Mouse (Mus musculus) heart, embryonic 14.5 days (tissue): ENCODE measurements around the gene Parvb. TPM values are rescaled to one million over a fixed set of nuclear protein-coding genes. Genes with fewer than 3 reads are reported as not detected.

Source experiments
- ATAC-seq: fragments of 200-750 bp; cut with Nextera tagmentation; 2 replicates; pipeline ENCODE4 v1.8.0; 2017; ENCODE audit warnings: low read depth, moderate TSS enrichment; ENCODE audit not compliant: insufficient number of reproducible peaks, insufficient read depth, low FRiP score
- H3K27ac ChIP-seq, 2 experiments: fragments of 200-500 bp in 1 of 2; fragments of 300-500 bp in 1 of 2; sonication (generic) in 1 of 2; replicated peaks in 1 of 2; 2 replicates each; pipeline ENCODE4 v1.5.1; 2012 to 2014; ENCODE audit warnings: low read depth in 2 of 2, low read length in 2 of 2, control low read depth in 1 of 2, mild to moderate bottlenecking in 1 of 2, mixed read lengths in 1 of 2; ENCODE audit not compliant: control insufficient read depth in 1 of 2, insufficient read depth in 1 of 2
- H3K27me3 ChIP-seq: fragments of 300-500 bp; sonication (generic); 2 replicates; pipeline ENCODE4 v1.6.1; 2014; ENCODE audit warnings: mild to moderate bottlenecking, low read length, control low read depth; ENCODE audit not compliant: control insufficient read depth, insufficient read depth
- H3K36me3 ChIP-seq: fragments of 300-500 bp; sonication (generic); 2 replicates; pipeline ENCODE4 v1.6.1; 2014; ENCODE audit warnings: mild to moderate bottlenecking, control low read depth, low read length, mixed read lengths; ENCODE audit not compliant: control insufficient read depth, insufficient read depth
- H3K4me1 ChIP-seq, 2 experiments: fragments of 200-500 bp in 1 of 2; fragments of 300-500 bp in 1 of 2; sonication (generic) in 1 of 2; 2 replicates each; pipeline ENCODE4 v1.6.1; 2012 to 2014; ENCODE audit warnings: low read length in 2 of 2, control low read depth in 1 of 2, mixed read lengths in 1 of 2; ENCODE audit not compliant: control insufficient read depth in 2 of 2, insufficient read depth in 2 of 2
- H3K4me2 ChIP-seq: fragments of 300-500 bp; sonication (generic); 2 replicates; pipeline ENCODE4 v1.6.1; 2014; ENCODE audit warnings: mild to moderate bottlenecking, low read length
- H3K4me3 ChIP-seq, 2 experiments: fragments of 200-500 bp in 1 of 2; fragments of 300-500 bp in 1 of 2; sonication (generic) in 1 of 2; 2 replicates each; pipeline ENCODE4 v1.5.1; 2012 to 2014; ENCODE audit warnings: low read length in 2 of 2, mild to moderate bottlenecking in 2 of 2, control low read depth in 1 of 2, low read depth in 1 of 2, moderate library complexity in 1 of 2; ENCODE audit not compliant: control insufficient read depth in 1 of 2, insufficient read depth in 1 of 2
- H3K9ac ChIP-seq: fragments of 300-500 bp; sonication (generic); 2 replicates; pipeline ENCODE4 v1.6.1; 2014; ENCODE audit warnings: mild to moderate bottlenecking, low read length
- H3K9me3 ChIP-seq: fragments of 300-500 bp; sonication (generic); 2 replicates; pipeline ENCODE4 v1.6.1; 2016; ENCODE audit warnings: low read length, control low read depth; ENCODE audit not compliant: control insufficient read depth
- WGBS: fragments of 180-500 bp; shearing (Covaris S2); extraction: QIAGEN DNeasy Blood & Tissue Kit; methylation state at CpG from one replicate; pipeline ENCODE4 v1.1.7; 2014; 5-methylcytosine and 5-hydroxymethylcytosine counted together
- polyA plus RNA-seq: library from polyadenylated mRNA; unstranded; fragments of >200 nt; fragmentation: Nextera tagmentation; extraction: Ambion mirVana; gene quantifications from 2 replicates; pipeline ENCODE4 v1.2.1, GENCODE M21; 2014

The Parvb gene
- polyA plus RNA-seq, 1 experiment from 2014 or later = 18.5 TPM

- Histone ChIP-seq H3K36me3 (peaks cover 6% of the 10 kb centered on the region; the same call in 1 of the 2 replicates), H3K4me3 (no peak overlapping the region), H3K27me3 (no peaks in the 10 kb centered on the region), H3K27ac (no peak overlapping the region), H3K4me1 (peaks cover 22 to 36% of the 10 kb centered on the region in 2 experiments), H3K4me2 (no peak overlapping the region), H3K9me3 (peaks cover 5% of the 10 kb centered on the region), H3K9ac (no peak overlapping the region)
- WGBS = 86% methylated on average over 6 of the region's 6 CpGs
- ATAC-seq = no peak
These were observed 14.4 kb downstream of the Parvb start for GRCm38 (mm10) chr15:84246195-84246594.

- Histone ChIP-seq H3K9me3 (peaks cover 5% of the 10 kb centered on the region), H3K4me1 (peaks cover 26 to 41% of the 10 kb centered on the region in 2 experiments), H3K9ac (no peak overlapping the region), H3K4me3 (no peak overlapping the region), H3K27ac (no peak overlapping the region), H3K36me3 (peaks cover 6% of the 10 kb centered on the region; the same call in 1 of the 2 replicates), H3K27me3 (no peaks in the 10 kb centered on the region), H3K4me2 (no peak overlapping the region)
- no peak for ATAC-seq
- 93% methylated on average over 3 of the region's 3 CpGs for WGBS
These were observed 15.5 kb downstream of the Parvb start for GRCm38 (mm10) chr15:84247309-84247708.

GRCm38 (mm10) chr15:84251227-84251626 lies 19.4 kb downstream of the Parvb start:
- ATAC-seq = peak; percentile 66
- Histone ChIP-seq H3K27ac (peak overlapping the region; percentile 92 to 98), H3K36me3 (no peaks in the 10 kb centered on the region), H3K4me1 (peaks cover 46 to 62% of the 10 kb centered on the region in 2 experiments), H3K27me3 (no peaks in the 10 kb centered on the region), H3K4me3 (no peak overlapping the region), H3K9ac (peak overlapping the region; percentile 51), H3K9me3 (peaks cover 5% of the 10 kb centered on the region), H3K4me2 (peak overlapping the region; percentile 31)
- 29% methylated on average over 13 of the region's 13 CpGs for WGBS

- H3K27ac ChIP-seq = peak overlapping the region; percentile 93 to 98
- H3K9ac ChIP-seq = no peak overlapping the region
- no peak overlapping the region for H3K4me2 ChIP-seq
- H3K36me3 ChIP-seq = no peaks in the 10 kb centered on the region
- ATAC-seq = no peak
- H3K4me3 ChIP-seq = no peak overlapping the region
- H3K9me3 ChIP-seq = no peaks in the 10 kb centered on the region
- no peaks in the 10 kb centered on the region for H3K27me3 ChIP-seq
- peaks cover 57 to 76% of the 10 kb centered on the region in 2 experiments for H3K4me1 ChIP-seq
- WGBS = 81% methylated on average over 7 of the region's 7 CpGs
These were observed 20.8 kb downstream of the Parvb start for GRCm38 (mm10) chr15:84252645-84253044.

GRCm38 (mm10) chr15:84253757-84254156 lies 21.9 kb downstream of the Parvb start:
- Histone ChIP-seq H3K4me2 (peak overlapping the region; percentile 43), H3K27me3 (no peaks in the 10 kb centered on the region), H3K4me3 (no peak overlapping the region), H3K36me3 (no peaks in the 10 kb centered on the region), H3K4me1 (peaks cover 59 to 83% of the 10 kb centered on the region in 2 experiments), H3K9me3 (no peaks in the 10 kb centered on the region), H3K9ac (peak overlapping the region; percentile 65), H3K27ac (peak overlapping the region; percentile 93 to 98)
- WGBS = 9% methylated on average over 11 of the region's 11 CpGs
- peak; percentile 53 for ATAC-seq

- peaks cover 59 to 78% of the 10 kb centered on the region in 2 experiments for H3K4me1 ChIP-seq
- no peak overlapping the region for H3K4me3 ChIP-seq
- H3K4me2 ChIP-seq = peak overlapping the region; percentile 43
- 37% methylated on average over 8 of the region's 8 CpGs for WGBS
- no peaks in the 10 kb centered on the region for H3K9me3 ChIP-seq
- peak overlapping the region; percentile 65 for H3K9ac ChIP-seq
- no peak for ATAC-seq
- H3K36me3 ChIP-seq = no peaks in the 10 kb centered on the region
- H3K27ac ChIP-seq = peak overlapping the region; percentile 93 to 98
- no peaks in the 10 kb centered on the region for H3K27me3 ChIP-seq
These were observed 22.5 kb downstream of the Parvb start for GRCm38 (mm10) chr15:84254387-84254786.

- WGBS = 61% methylated on average over 12 of the region's 12 CpGs
- H3K27ac ChIP-seq = peak overlapping the region; percentile 8 to 57; a peak in 1 of 4 replicates
- H3K36me3 ChIP-seq = peaks cover 4% of the 10 kb centered on the region; the same call in 1 of the 2 replicates
- peaks cover 53 to 75% of the 10 kb centered on the region in 2 experiments for H3K4me1 ChIP-seq
- H3K27me3 ChIP-seq = no peaks in the 10 kb centered on the region
- no peak for ATAC-seq
- H3K4me2 ChIP-seq = no peak overlapping the region
- H3K9me3 ChIP-seq = no peaks in the 10 kb centered on the region
- H3K9ac ChIP-seq = peak overlapping the region; percentile 31
- no peak overlapping the region for H3K4me3 ChIP-seq
These were observed 24.5 kb downstream of the Parvb start for GRCm38 (mm10) chr15:84256254-84256850.
